Mouse (Mus musculus) limb, embryonic 12.5 days (tissue): ENCODE measurements at regions not wholly inside any gene's neighbourhood (a gene's known extent, or its start where the extent isn't known, plus 50 kb on each side); places are given as distances from the start of the nearest gene placed in this dataset.
"Not testable (repeated sequence)": the region's sequence is repeated elsewhere in the genome, so short reads cannot be mapped to it uniquely, and the experiment has no call there.

ENCODE experiments used
- ATAC-seq: fragments of 200-750 bp; cut with Nextera tagmentation; 2 replicates; pipeline ENCODE4 v1.8.0; 2017; ENCODE audit warnings: low read depth, moderate TSS enrichment; ENCODE audit not compliant: insufficient number of reproducible peaks, insufficient read depth, low FRiP score, low TSS enrichment
- H3K27ac ChIP-seq: fragments of 300-500 bp; sonication (generic); 2 replicates; pipeline ENCODE4 v1.5.1; 2016; ENCODE audit warnings: mild to moderate bottlenecking, moderate library complexity
- H3K27me3 ChIP-seq: fragments of 300-500 bp; sonication (generic); 2 replicates; pipeline ENCODE4 v1.6.1; 2016; ENCODE audit warnings: mild to moderate bottlenecking, moderate library complexity
- H3K36me3 ChIP-seq: fragments of 300-500 bp; sonication (generic); 2 replicates; pipeline ENCODE4 v1.6.1; 2016; ENCODE audit warnings: mild to moderate bottlenecking, moderate library complexity
- H3K4me1 ChIP-seq: fragments of 300-500 bp; sonication (generic); replicated peaks from 2 replicates; pipeline ENCODE4 v1.6.1; 2016
- H3K4me2 ChIP-seq: fragments of 300-500 bp; sonication (generic); 2 replicates; pipeline ENCODE4 v1.6.1; 2016; ENCODE audit warnings: mild to moderate bottlenecking, moderate library complexity
- H3K4me3 ChIP-seq: fragments of 300-500 bp; sonication (generic); replicated peaks from 2 replicates; pipeline ENCODE4 v1.5.1; 2016; ENCODE audit warnings: mild to moderate bottlenecking
- H3K9ac ChIP-seq: fragments of 300-500 bp; sonication (generic); replicated peaks from 2 replicates; pipeline ENCODE4 v1.6.1; 2016; ENCODE audit warnings: mild to moderate bottlenecking, moderate library complexity
- H3K9me3 ChIP-seq: fragments of 300-500 bp; sonication (generic); 2 replicates; pipeline ENCODE4 v1.6.1; 2016; ENCODE audit warnings: mild to moderate bottlenecking, moderate library complexity
- WGBS: fragments of 180-500 bp; shearing (Covaris S2); methylation state at CpG from one replicate; pipeline ENCODE4 v1.1.7; 2016; 5-methylcytosine and 5-hydroxymethylcytosine counted together

- not testable (repeated sequence) for H3K27ac ChIP-seq, H3K9me3 ChIP-seq, H3K27me3 ChIP-seq, H3K4me3 ChIP-seq, H3K4me1 ChIP-seq, H3K9ac ChIP-seq, ATAC-seq, H3K36me3 ChIP-seq
- 36% methylated on average over 5 of the region's 5 CpGs for WGBS
- peak overlapping the region; percentile 28; the same call in 1 of the 2 replicates for H3K4me2 ChIP-seq
Observed at GRCm38 (mm10) chr14:18464199-18464598, 132.5 kb upstream of the Ube2e1 start.

GRCm38 (mm10) chr14:18463230-18463873 lies 131.7 kb upstream of the Ube2e1 start:
- peak overlapping the region; percentile 28 for H3K4me2 ChIP-seq
- H3K27ac ChIP-seq, result no peak overlapping the region
- H3K27me3 ChIP-seq, result no peaks in the 10 kb centered on the region; the same call in 1 of the 2 replicates
- WGBS, result 46% methylated on average over 14 of the region's 14 CpGs
- no peaks in the 10 kb centered on the region for H3K9me3 ChIP-seq
- H3K9ac ChIP-seq, result no peak overlapping the region
- no peak for ATAC-seq
- no peak overlapping the region for H3K4me3 ChIP-seq
- H3K4me1 ChIP-seq, result no peaks in the 10 kb centered on the region
- no peaks in the 10 kb centered on the region for H3K36me3 ChIP-seq

- no peaks in the 10 kb centered on the region for H3K4me1 ChIP-seq
- no peak overlapping the region for H3K9ac ChIP-seq
- ATAC-seq, result no peak
- WGBS, result 91% methylated on average over 4 of the region's 4 CpGs
- H3K4me3 ChIP-seq, result no peak overlapping the region
- no peaks in the 10 kb centered on the region for H3K36me3 ChIP-seq
- no peak overlapping the region for H3K4me2 ChIP-seq
- no peaks in the 10 kb centered on the region; the same call in 1 of the 2 replicates for H3K27me3 ChIP-seq
- H3K9me3 ChIP-seq, result no peaks in the 10 kb centered on the region
- no peak overlapping the region for H3K27ac ChIP-seq
Observed at GRCm38 (mm10) chr14:18462381-18462780, 130.7 kb upstream of the Ube2e1 start.

DNA sequence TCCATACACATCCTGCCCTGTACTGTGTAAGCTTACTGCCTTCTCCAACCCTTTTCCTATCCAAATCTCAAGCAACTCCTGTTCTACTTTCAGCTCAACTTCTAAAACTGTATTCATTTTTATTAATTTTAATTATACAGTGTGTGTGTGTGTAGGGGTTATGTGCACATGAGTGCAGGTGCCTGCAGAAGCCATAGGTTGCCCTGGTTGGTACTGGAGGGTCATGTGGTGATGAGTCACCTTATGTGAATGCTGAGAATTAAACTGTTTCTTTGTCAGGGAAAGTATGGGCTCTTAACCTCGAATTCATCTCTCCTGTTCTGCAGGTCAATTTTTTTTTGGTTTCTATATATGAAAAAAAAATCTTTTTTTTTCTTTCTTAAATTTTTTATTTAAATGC lies 117.0 kb upstream of the Ube2e1 start:
- H3K27ac ChIP-seq, result no peak overlapping the region
- H3K9me3 ChIP-seq, result 0 out of 2 replicates have a peak, but pooled peaks cover 3% of the 10 kb centered on the region
- no peak for ATAC-seq
- H3K4me3 ChIP-seq, result no peak overlapping the region
- no peaks in the 10 kb centered on the region for H3K27me3 ChIP-seq
- WGBS, result 70% methylated on average over 1 of the region's 1 CpGs
- peaks cover under 1% of the 10 kb centered on the region; the same call in 1 of the 2 replicates for H3K4me1 ChIP-seq
- no peak overlapping the region for H3K9ac ChIP-seq
- no peak overlapping the region for H3K4me2 ChIP-seq
- no peaks in the 10 kb centered on the region for H3K36me3 ChIP-seq

- Histone ChIP-seq H3K9me3 (0 out of 2 replicates have a peak, but pooled peaks cover 3% of the 10 kb centered on the region), H3K4me1 (no peaks in the 10 kb centered on the region), H3K27ac (no peak overlapping the region), H3K27me3 (no peaks in the 10 kb centered on the region), H3K9ac (no peak overlapping the region), H3K36me3 (no peaks in the 10 kb centered on the region), H3K4me2 (no peak overlapping the region), H3K4me3 (no peak overlapping the region)
- 71% methylated on average over 1 of the region's 1 CpGs for WGBS
- ATAC-seq, result no peak
Observed at GRCm38 (mm10) chr14:18444492-18444891, 112.8 kb upstream of the Ube2e1 start.

GRCm38 (mm10) chr14:18428968-18429367 lies 97.3 kb upstream of the Ube2e1 start:
- H3K36me3 ChIP-seq, H3K4me2 ChIP-seq, H3K27me3 ChIP-seq, H3K27ac ChIP-seq, H3K4me1 ChIP-seq, H3K9me3 ChIP-seq, ATAC-seq, H3K9ac ChIP-seq, H3K4me3 ChIP-seq: not testable (repeated sequence)
- WGBS, result 55% methylated on average over 4 of the region's 4 CpGs

DNA sequence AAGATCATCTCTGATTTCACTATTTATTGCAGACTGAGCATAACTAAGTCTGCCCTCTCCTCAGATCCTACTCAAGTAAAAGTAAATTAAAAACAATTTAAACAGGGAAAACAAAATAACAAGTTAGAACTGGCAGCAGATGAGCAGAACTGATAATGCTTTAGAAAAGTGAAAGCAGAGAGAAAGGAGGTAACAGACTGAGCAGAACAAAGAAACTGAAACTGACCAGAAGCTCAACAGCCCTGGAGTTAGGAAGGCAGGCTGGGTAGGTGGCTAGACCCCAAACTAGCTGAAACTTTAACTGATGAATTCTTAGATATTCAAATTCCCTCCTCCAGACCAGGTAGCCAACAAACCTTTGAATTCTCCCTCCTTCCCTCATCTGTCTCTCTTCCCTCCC lies 94.2 kb upstream of the Ube2e1 start:
- Histone ChIP-seq H3K4me3 (no peak overlapping the region), H3K27me3 (no peaks in the 10 kb centered on the region)
- ATAC-seq, result no peak

DNA sequence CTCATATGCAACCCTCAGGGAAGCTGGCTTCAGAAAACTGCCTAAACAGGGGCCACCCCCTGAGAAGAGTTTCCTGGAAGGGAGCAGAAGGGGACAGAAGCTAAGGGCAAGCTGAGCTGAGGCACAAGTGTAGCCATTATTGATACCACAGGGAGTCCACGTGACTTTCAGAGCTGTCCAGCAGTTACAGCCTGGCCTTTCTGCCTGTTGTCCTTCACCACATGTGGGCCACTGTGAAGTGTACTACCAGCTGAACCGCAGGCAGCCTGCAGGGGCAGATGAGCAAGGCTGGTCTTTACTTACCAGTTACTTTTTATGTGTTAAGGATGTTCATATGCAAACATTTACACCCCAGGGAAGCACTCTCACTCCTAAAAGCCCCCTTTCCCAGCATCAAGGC lies 85.2 kb upstream of the Ube2e1 start:
- Histone ChIP-seq H3K27me3 (no peaks in the 10 kb centered on the region), H3K4me1 (no peaks in the 10 kb centered on the region), H3K27ac (no peak overlapping the region), H3K9ac (no peak overlapping the region), H3K4me3 (no peak overlapping the region), H3K4me2 (no peak overlapping the region), H3K36me3 (no peaks in the 10 kb centered on the region), H3K9me3 (no peaks in the 10 kb centered on the region)
- 17% methylated on average over 2 of the region's 2 CpGs for WGBS
- ATAC-seq, result no peak

More for the DNA sequence above, 94.2 kb upstream of the Ube2e1 start:
- Histone ChIP-seq H3K4me2 (no peak overlapping the region), H3K9me3 (no peaks in the 10 kb centered on the region), H3K36me3 (no peaks in the 10 kb centered on the region), H3K27ac (no peak overlapping the region), H3K4me1 (no peaks in the 10 kb centered on the region), H3K9ac (no peak overlapping the region)

- H3K4me2 ChIP-seq, result no peak overlapping the region
- no peaks in the 10 kb centered on the region for H3K9me3 ChIP-seq
- no peak overlapping the region for H3K27ac ChIP-seq
- no peaks in the 10 kb centered on the region for H3K4me1 ChIP-seq
- WGBS, result 80% methylated on average over 4 of the region's 4 CpGs
- no peaks in the 10 kb centered on the region for H3K36me3 ChIP-seq
- H3K27me3 ChIP-seq, result no peaks in the 10 kb centered on the region
- no peak for ATAC-seq
- no peak overlapping the region for H3K9ac ChIP-seq
- no peak overlapping the region for H3K4me3 ChIP-seq
Observed at GRCm38 (mm10) chr14:18416319-18416718, 84.7 kb upstream of the Ube2e1 start.

GRCm38 (mm10) chr14:18398953-18399352 lies 67.3 kb upstream of the Ube2e1 start:
- no peak overlapping the region for H3K4me2 ChIP-seq
- 86% methylated on average over 4 of the region's 4 CpGs for WGBS
- H3K27me3 ChIP-seq, result no peaks in the 10 kb centered on the region
- no peak for ATAC-seq
- no peak overlapping the region for H3K9ac ChIP-seq
- 0 out of 2 replicates have a peak, but pooled peaks cover 4% of the 10 kb centered on the region for H3K9me3 ChIP-seq
- no peak overlapping the region for H3K27ac ChIP-seq
- H3K4me1 ChIP-seq, result peaks cover 10% of the 10 kb centered on the region
- H3K4me3 ChIP-seq, result no peak overlapping the region
- no peaks in the 10 kb centered on the region for H3K36me3 ChIP-seq

- H3K9me3 ChIP-seq, result no peaks in the 10 kb centered on the region
- no peaks in the 10 kb centered on the region for H3K27me3 ChIP-seq
- 92% methylated on average over 8 of the region's 8 CpGs for WGBS
- no peak overlapping the region for H3K9ac ChIP-seq
- H3K4me2 ChIP-seq, result no peak overlapping the region
- no peak for ATAC-seq
- peaks cover 10% of the 10 kb centered on the region for H3K4me1 ChIP-seq
- H3K27ac ChIP-seq, result no peak overlapping the region
- no peaks in the 10 kb centered on the region for H3K36me3 ChIP-seq
- no peak overlapping the region for H3K4me3 ChIP-seq
Observed at GRCm38 (mm10) chr14:18396206-18396764, 64.6 kb upstream of the Ube2e1 start.
